Mouse (Mus musculus) hindbrain, embryonic 14.5 days (tissue): Measurements from ENCODE around the gene Sertad1. TPM values are rescaled to one million over a fixed set of nuclear protein-coding genes. Genes with fewer than 3 reads are reported as not detected.

Source experiments
- ATAC-seq: fragments of 200-750 bp; cut with Nextera tagmentation; 2 replicates; pipeline ENCODE4 v1.8.0; 2017; ENCODE audit warnings: moderate number of reproducible peaks, mild to moderate bottlenecking, moderate TSS enrichment, moderate library complexity; ENCODE audit not compliant: low FRiP score
- DNase-seq: peaks from one replicate; pipeline ENCODE4 v3.0.0-alpha.2; 2015; ENCODE audit warnings: low spot score
- H3K27ac ChIP-seq: fragments of 300-500 bp; sonication (generic); 2 replicates; pipeline ENCODE4 v1.5.1; 2014; ENCODE audit warnings: mild to moderate bottlenecking, moderate library complexity
- H3K27me3 ChIP-seq: fragments of 300-500 bp; sonication (generic); 2 replicates; pipeline ENCODE4 v1.6.1; 2014; ENCODE audit warnings: mild to moderate bottlenecking, low read length, mixed read lengths; ENCODE audit not compliant: control insufficient read depth, insufficient read depth
- H3K36me3 ChIP-seq: fragments of 300-500 bp; sonication (generic); replicated peaks from 2 replicates; pipeline ENCODE4 v1.6.1; 2014; ENCODE audit not compliant: control insufficient read depth, insufficient read depth
- H3K4me1 ChIP-seq: fragments of 300-500 bp; sonication (generic); replicated peaks from 2 replicates; pipeline ENCODE4 v1.6.1; 2014; ENCODE audit warnings: antibody characterized with exemption, low read length, mixed read lengths; ENCODE audit not compliant: control insufficient read depth, insufficient read depth
- H3K4me2 ChIP-seq: fragments of 300-500 bp; sonication (generic); replicated peaks from 2 replicates; pipeline ENCODE4 v1.6.1; 2014; ENCODE audit warnings: mild to moderate bottlenecking, moderate library complexity
- H3K4me3 ChIP-seq: fragments of 300-500 bp; sonication (generic); replicated peaks from 2 replicates; pipeline ENCODE4 v1.5.1; 2014; ENCODE audit warnings: mild to moderate bottlenecking, low read length
- H3K9ac ChIP-seq: fragments of 300-500 bp; sonication (generic); 2 replicates; pipeline ENCODE4 v1.6.1; 2014
- H3K9me3 ChIP-seq: fragments of 300-500 bp; sonication (generic); 2 replicates; pipeline ENCODE4 v1.6.1; 2016; ENCODE audit warnings: low read length; ENCODE audit not compliant: control insufficient read depth
- WGBS: fragments of 180-500 bp; shearing (Covaris S2); extraction: QIAGEN DNeasy Blood & Tissue Kit; methylation state at CpG from one replicate; pipeline ENCODE4 v1.1.7; 2014; 5-methylcytosine and 5-hydroxymethylcytosine counted together
- polyA plus RNA-seq: library from polyadenylated mRNA; unstranded; fragments of >200 nt; fragmentation: Nextera tagmentation; extraction: Ambion mirVana; gene quantifications from 2 replicates; pipeline ENCODE4 v1.2.1, GENCODE M21; 2014

Sertad1 gene
- polyA plus RNA-seq, 1 experiment from 2014 or later, result 8.9 TPM

DNA sequence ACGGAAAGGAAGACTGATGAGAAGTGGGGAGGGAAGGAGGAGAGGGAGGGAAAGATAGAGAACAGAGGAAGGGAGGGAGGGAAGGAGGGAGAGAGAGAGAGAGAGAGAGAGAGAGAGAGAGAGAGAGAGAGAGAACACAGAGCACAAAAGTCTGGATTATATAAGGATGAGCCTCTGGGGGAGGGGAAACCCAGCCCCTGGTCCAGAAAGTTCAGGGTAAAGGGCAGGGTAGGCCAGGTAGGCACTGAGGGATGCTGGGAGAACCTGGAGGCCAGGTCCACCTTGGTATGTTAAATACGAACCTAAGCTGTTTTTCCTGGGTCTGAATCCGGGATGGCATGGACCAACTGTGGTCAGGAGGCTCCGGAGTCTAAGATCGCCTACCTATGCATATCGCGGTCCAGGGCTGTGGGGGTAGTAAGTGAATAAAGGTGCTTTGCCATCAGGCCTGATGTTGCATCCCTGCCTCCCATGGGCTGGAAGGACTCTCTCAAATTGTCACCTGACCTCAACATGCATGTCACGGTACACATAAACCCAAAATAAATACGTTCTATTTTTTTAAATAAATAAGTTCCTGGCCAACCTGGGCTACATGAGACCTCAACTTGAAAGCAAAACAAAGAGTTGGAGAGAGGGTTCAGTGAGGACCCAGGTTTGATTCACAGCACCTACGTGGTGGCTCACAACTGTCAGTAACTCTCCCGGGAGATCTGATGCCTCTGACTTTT, 15.2 kb upstream of the Sertad1 start:
- H3K9ac ChIP-seq, result no peak overlapping the region
- ATAC-seq (no peak), DNase-seq (no peak)
- 90% methylated on average over 11 of the region's 11 CpGs for WGBS
- no peak overlapping the region for H3K4me3 ChIP-seq
- no peaks in the 10 kb centered on the region for H3K9me3 ChIP-seq
- H3K4me1 ChIP-seq, result no peaks in the 10 kb centered on the region
- 0 out of 2 replicates have a peak, but pooled peaks cover under 1% of the 10 kb centered on the region for H3K36me3 ChIP-seq
- no peaks in the 10 kb centered on the region for H3K27me3 ChIP-seq
- H3K27ac ChIP-seq, result no peak overlapping the region
- no peak overlapping the region for H3K4me2 ChIP-seq

GRCm38 (mm10) chr7:27472596-27472995, 14.1 kb upstream of the Sertad1 start:
- DNase-seq (no peak), ATAC-seq (no peak)
- H3K27me3 ChIP-seq, result no peaks in the 10 kb centered on the region
- WGBS, result 46% methylated on average over 7 of the region's 7 CpGs
- 0 out of 2 replicates have a peak, but pooled peaks cover 6% of the 10 kb centered on the region for H3K36me3 ChIP-seq
- H3K4me1 ChIP-seq, result no peaks in the 10 kb centered on the region
- H3K4me2 ChIP-seq, result peak overlapping the region; percentile 83
- no peaks in the 10 kb centered on the region for H3K9me3 ChIP-seq
- H3K27ac ChIP-seq, result peak overlapping the region; percentile 82
- H3K9ac ChIP-seq, result no peak overlapping the region
- H3K4me3 ChIP-seq, result peak overlapping the region; percentile 61; the same call in 1 of the 2 replicates

DNA sequence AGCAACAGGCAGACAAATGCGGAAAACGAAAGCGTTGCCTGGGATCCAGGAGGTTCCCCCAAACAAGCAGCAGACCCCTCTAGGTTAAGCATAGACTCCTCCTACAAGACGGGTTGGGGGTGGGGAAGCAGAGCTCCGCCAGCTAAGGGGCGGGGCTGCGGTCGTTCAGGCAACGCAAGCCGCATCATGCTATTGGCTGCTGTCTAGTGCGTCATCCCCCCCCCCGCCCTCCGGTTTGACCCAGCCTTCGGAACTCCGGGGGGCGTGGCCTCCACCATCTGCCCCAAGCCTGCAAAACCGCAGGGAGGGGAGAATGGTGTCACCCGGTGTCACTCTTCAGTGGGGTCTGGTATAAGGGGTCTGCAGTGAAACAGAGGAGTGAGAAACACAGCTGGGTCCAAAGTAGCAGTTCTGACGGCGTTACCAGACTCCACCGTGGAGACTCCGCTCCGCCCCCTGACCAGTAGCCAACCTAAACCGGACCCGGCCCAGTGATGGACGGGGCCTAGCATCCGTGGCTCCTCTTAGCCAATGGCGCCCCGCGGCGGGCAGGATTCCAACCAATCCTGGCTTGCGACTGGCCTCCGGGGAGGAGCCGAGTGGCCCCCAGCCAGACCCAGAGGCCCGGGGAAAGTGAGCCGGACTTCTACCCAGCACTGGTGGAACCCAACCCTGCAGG, 13.4 kb upstream of the Sertad1 start, which contains the start of gene Sertad3:
Sertad3 (plus strand) TSS at position 613 of the 679 bp plus-strand sequence.
- ATAC-seq (peak; percentile 93), DNase-seq (peak; percentile 93)
- Histone ChIP-seq H3K27me3 (no peaks in the 10 kb centered on the region), H3K4me3 (peak within 1 kb of the TSS; percentile 61), H3K9me3 (no peaks in the 10 kb centered on the region), H3K27ac (peak within 1 kb of the TSS; percentile 82), H3K4me1 (no peaks in the 10 kb centered on the region), H3K9ac (peak within 1 kb of the TSS; percentile 62), H3K36me3 (0 out of 2 replicates have a peak, but pooled peaks cover 6% of the 10 kb centered on the region), H3K4me2 (peak within 1 kb of the TSS; percentile 83)
- WGBS, result under 1% methylated on average over 35 of the region's 36 CpGs

DNA sequence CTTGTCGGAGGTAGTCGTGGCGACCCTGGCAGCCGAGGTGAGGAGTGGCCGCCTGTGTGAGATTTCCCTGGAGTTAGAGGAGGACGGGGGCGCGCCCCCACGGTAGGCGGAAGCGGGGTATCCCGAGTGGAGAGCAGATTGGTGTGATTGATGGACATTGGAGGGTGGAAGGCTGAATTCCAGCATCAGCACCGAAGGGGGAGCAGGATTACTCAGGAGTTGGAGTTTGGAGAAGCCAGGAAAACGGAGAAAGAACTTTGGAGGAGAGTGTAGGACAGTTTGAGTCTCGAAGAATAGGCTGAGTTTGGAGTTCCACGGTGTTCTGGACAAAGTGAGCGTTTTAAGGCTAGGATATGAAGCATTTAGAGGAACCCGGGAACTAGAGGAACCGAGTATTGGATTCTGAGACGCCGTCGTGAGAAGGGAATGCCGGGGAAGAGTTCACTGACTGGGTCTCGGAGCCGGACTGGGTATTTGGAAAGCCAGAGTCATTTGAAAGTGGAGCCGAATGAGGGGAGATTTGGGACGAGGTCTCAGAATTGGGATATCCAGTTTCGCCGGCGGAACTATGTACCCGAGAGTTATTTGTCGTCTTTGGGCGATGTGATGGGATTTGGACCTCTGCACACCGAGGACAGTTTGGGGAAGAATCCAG, 12.7 kb upstream of the Sertad1 start:
- H3K4me3 ChIP-seq, result peak overlapping the region; percentile 61
- DNase-seq (peak; percentile 55), ATAC-seq (no peak)
- WGBS, result under 1% methylated on average over 34 of the region's 34 CpGs
- H3K9me3 ChIP-seq, result no peaks in the 10 kb centered on the region
- H3K9ac ChIP-seq, result peak overlapping the region; percentile 62
- no peaks in the 10 kb centered on the region for H3K27me3 ChIP-seq
- peak overlapping the region; percentile 82 for H3K27ac ChIP-seq
- H3K4me1 ChIP-seq, result no peaks in the 10 kb centered on the region
- H3K4me2 ChIP-seq, result peak overlapping the region; percentile 83
- 0 out of 2 replicates have a peak, but pooled peaks cover 6% of the 10 kb centered on the region for H3K36me3 ChIP-seq

- H3K36me3 ChIP-seq, result 0 out of 2 replicates have a peak, but pooled peaks cover 6% of the 10 kb centered on the region
Measured at GRCm38 (mm10) chr7:27474490-27474954, 12.2 kb upstream of the Sertad1 start.

DNA sequence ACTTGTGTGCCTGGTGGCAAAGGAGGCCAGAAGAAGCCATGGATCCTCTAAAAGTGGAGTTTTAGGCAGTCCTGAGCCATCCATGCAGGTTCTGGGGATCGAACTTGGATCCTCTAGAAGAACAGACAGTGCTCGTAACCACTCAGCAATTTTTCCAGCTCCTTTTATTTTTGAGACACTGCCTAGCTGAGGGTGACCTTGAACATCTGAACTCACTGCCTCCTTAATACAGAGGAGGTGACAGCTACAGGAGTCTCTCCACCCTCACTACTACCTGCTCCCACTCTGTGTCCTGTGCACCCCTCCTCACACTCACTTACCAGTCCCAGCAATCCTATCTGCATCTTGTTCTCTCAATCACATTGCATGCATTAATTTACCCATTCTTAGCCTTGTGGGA, 11.1 kb upstream of the Sertad1 start:
- no peak overlapping the region for H3K4me3 ChIP-seq
- no peaks in the 10 kb centered on the region for H3K27me3 ChIP-seq
- H3K36me3 ChIP-seq, result 0 out of 2 replicates have a peak, but pooled peaks cover 6% of the 10 kb centered on the region
- ATAC-seq (no peak), DNase-seq (no peak)
- H3K27ac ChIP-seq, result no peak overlapping the region
- no peak overlapping the region for H3K9ac ChIP-seq
- H3K4me1 ChIP-seq, result no peaks in the 10 kb centered on the region
- H3K9me3 ChIP-seq, result no peaks in the 10 kb centered on the region
- 94% methylated on average over 2 of the region's 2 CpGs for WGBS
- no peak overlapping the region for H3K4me2 ChIP-seq

More at GRCm38 (mm10) chr7:27474490-27474954, 12.2 kb upstream of the Sertad1 start:
- Histone ChIP-seq H3K9ac (peak overlapping the region; percentile 62), H3K4me1 (no peaks in the 10 kb centered on the region), H3K9me3 (no peaks in the 10 kb centered on the region), H3K27me3 (no peaks in the 10 kb centered on the region), H3K4me2 (peak overlapping the region; percentile 83), H3K27ac (peak overlapping the region; percentile 82), H3K4me3 (peak overlapping the region; percentile 61)
- WGBS, result under 1% methylated on average over 23 of the region's 23 CpGs
- DNase-seq, result peak; percentile 93
- peak; percentile 90 for ATAC-seq

DNA sequence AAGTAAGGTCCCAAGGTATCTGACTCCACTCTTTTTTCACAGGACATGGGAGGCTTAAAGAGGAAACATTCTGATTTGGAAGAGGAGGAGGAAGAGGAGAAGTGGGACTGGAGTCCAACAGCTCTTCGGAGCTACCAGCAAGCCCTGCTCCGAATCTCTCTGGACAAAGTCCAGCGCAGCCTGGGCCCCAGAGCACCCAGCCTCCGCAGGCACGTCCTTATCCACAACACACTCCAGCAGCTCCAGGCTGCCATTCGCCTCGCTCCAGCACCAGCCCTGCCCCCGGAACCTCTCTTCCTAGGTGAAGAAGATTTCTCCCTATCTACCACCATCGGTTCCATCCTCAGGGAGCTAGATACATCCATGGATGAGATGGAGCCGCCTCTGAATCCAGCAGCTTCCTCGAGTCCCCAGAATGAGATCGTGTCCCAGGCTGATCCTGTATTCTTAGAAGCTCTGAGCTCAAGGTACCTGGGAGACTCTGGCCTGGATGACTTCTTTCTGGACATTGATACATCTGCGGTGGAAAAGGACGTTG, 10.5 kb upstream of the Sertad1 start:
- no peaks in the 10 kb centered on the region for H3K27me3 ChIP-seq
- 98% methylated on average over 14 of the region's 14 CpGs for WGBS
- H3K9ac ChIP-seq, result no peak overlapping the region

DNA sequence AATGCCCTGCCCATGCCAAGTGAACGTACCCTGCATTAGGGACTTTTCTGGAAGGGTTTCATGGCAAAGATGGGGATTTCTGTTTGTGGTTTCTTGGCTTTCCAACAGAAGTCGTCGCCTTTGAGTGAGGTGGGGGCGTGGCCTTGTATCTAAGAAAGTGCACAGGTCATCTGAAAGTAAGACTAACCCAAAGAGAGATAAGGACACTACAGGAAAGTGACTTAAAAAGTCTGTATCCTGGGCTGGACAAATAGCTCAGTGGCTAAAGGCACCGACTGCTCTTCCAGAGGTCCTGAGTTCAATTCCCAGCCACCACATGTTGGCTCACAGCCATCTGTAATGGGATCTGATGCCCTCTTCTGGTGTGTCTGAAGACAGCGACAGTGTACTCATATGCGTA, 8.1 kb upstream of the Sertad1 start:
- Histone ChIP-seq H3K9me3 (no peaks in the 10 kb centered on the region), H3K27ac (no peak overlapping the region), H3K4me2 (no peak overlapping the region), H3K4me3 (no peak overlapping the region), H3K4me1 (0 out of 2 replicates have a peak, but pooled peaks cover 3% of the 10 kb centered on the region), H3K27me3 (no peaks in the 10 kb centered on the region), H3K9ac (no peak overlapping the region), H3K36me3 (0 out of 2 replicates have a peak, but pooled peaks cover 6% of the 10 kb centered on the region)
- WGBS, result 84% methylated on average over 7 of the region's 7 CpGs
- ATAC-seq, result no peak
- DNase-seq, result no peak

More for the DNA sequence above, 10.5 kb upstream of the Sertad1 start:
- 0 out of 2 replicates have a peak, but pooled peaks cover 6% of the 10 kb centered on the region for H3K36me3 ChIP-seq
- ATAC-seq, result no peak
- DNase-seq, result no peak
- no peak overlapping the region for H3K27ac ChIP-seq
- no peak overlapping the region for H3K4me2 ChIP-seq
- no peaks in the 10 kb centered on the region for H3K9me3 ChIP-seq
- no peak overlapping the region for H3K4me3 ChIP-seq
- no peaks in the 10 kb centered on the region for H3K4me1 ChIP-seq
